Mouse (Mus musculus): Measurements from ENCODE around the gene Gabpa.
A peak's percentile ranks its signal among the peaks of the same experiment; 100 is the strongest.

Gabpa gene

DNA sequence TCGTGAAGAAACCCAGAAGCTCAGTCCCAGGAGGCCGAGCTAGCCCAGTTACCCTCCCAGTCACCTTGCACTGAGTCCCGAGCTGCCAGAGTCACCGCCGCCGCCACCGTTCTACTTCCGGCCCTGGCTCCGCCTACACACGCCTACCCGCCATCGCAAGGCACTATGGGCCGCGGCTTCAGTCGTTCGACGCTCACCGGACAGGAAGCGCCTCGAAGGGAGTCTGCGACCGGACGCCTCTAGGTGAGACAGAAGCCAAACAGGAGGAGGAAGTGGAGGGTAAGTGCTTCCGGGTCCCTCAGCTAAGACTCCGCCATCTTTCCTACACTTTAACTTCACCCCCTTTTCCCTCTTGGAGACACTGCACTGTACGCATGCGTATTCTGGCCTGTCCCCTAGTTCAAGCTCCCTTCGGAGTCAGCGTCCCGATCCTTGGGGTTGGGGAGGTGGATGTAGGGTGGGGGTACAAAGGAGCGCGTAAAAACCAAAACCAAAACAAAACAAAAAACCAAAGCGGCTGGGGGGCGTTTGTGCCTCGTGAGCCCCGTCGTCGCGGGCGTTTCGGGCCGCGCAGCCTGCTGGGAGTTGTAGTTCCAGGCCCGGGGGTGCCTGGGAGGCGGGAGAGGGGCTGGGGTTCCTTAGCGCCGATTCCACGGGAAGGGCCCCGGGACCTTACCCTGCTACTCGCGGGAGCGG is at the start of gene Gabpa:
TSS of gene Gabpa (plus strand) at position 181 of the 696 bp plus-strand sequence.
- DNase-seq: peak; percentile 87

- DNase-seq: no peak
Observed at GRCm38 (mm10) chr16:84784966-84785365, 49.8 kb upstream of the Gabpa start.

GRCm38 (mm10) chr16:84790595-84791165 is 44.0 kb upstream of the Gabpa start:
- no peak for DNase-seq

GRCm38 (mm10) chr16:84793401-84793800 is 41.3 kb upstream of the Gabpa start:
- no peak for DNase-seq

DNA sequence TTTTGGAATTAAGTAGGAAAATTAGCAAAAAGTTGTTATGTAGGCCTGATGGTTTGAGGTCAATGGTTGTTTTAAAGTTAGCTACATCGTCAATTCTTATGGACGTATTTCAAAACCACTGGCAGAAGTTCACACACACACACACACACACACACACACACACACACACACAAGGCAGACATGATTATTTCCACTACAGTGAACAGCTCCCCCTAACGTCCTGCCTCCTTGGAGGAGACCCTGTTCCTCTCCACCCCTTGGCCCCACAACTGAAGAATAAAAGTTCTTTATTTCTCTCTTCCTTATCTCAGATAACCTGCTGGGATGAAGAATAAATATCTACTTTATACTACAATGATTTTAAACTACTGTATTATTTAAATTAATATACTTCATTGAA is 39.4 kb upstream of the Gabpa start:
- DNase-seq: no peak

- DNase-seq: no peak
Observed at GRCm38 (mm10) chr16:84796678-84797077, 38.0 kb upstream of the Gabpa start.

GRCm38 (mm10) chr16:84800038-84800437 is 34.7 kb upstream of the Gabpa start:
- DNase-seq: no peak

GRCm38 (mm10) chr16:84802217-84802616 is 32.5 kb upstream of the Gabpa start:
- peak; percentile 69 for DNase-seq

DNA sequence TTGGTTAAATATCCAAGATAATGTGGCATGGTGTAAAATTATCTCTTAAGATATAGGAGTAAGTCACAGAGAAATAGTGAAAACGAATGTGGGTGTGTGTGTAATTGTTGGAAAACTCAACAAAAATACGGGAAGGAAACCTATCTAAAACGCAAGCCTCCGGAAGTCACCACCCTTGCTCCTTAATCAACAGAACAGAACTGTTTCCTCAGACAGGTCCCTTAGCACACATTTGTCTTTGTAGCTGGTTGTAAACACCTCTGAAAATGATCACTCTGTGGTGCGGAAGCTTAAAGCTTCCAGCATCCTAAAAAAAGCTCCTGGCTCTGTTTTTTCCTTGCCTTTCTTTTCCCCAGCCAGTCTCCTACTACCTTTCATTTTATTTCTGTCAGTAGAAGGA is 29.9 kb upstream of the Gabpa start:
- DNase-seq: no peak

- no peak for DNase-seq
Observed at GRCm38 (mm10) chr16:84806175-84806574, 28.6 kb upstream of the Gabpa start.

DNA sequence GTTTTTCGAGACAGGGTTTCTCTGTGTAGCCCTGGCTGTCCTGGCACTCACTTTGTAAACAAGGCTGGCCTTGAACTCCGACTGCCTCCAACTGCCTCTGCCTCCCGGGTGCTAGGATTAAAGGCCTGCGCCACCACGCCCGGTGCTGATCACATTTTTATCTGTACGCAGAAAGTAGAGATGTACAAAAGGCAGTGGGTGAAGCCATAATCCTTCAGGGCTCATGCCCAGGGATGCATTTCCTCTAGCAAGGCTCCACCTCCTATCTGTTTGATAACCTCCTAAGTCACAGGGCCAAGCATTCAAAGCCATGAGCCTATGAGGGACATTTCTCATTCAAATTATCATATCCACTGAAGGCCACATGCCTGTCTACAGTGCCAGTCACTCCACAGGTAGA is 26.9 kb upstream of the Gabpa start:
- DNase-seq: no peak

GRCm38 (mm10) chr16:84810254-84810653 is 24.5 kb upstream of the Gabpa start:
- no peak for DNase-seq

GRCm38 (mm10) chr16:84813852-84814251 is 20.9 kb upstream of the Gabpa start:
- no peak for DNase-seq

GRCm38 (mm10) chr16:84814511-84814910 is 20.2 kb upstream of the Gabpa start:
- no peak for DNase-seq

- peak; percentile 47 for DNase-seq
Observed at GRCm38 (mm10) chr16:84817423-84817822, 17.3 kb upstream of the Gabpa start.

DNA sequence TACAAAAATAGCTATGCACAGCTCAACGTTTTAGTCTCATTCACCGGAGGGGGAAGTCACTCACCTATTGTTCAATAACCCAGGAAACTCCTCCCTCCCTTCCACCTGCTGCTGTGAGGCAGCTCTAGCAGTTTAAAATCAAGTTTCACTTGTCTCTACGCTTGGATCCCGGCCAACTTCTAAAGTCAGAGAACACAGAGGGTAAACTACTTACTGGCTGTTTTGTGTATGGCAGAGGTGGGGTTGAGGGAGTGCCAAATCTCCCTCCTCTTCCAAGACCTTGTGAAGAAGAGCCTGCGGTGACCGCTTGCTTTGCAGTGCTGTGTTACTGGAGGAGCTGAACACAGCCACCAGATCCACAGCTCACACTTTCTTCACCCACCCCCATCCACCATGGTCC is 9.7 kb upstream of the Gabpa start:
- DNase-seq: peak; percentile 58

DNA sequence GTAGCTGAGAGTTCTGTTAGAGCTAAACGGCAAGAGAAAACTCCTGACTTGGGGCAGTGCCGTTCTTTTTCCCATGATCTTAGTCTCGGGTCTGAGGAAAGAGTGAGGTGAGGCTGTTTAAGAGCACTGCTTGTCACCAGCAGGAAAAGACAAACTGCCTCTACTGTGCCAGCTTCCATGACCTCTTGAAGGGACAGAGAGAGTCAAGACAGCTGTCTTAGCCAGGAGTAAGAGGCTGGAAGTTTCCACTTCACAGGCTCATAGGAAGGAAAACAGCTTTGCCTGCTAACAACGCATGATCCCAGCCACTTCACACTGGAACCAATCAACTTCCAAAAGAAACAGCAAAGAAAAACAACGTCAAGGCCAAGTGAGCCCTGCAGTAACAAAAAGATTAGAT is 3.0 kb upstream of the Gabpa start:
- DNase-seq: no peak

DNA sequence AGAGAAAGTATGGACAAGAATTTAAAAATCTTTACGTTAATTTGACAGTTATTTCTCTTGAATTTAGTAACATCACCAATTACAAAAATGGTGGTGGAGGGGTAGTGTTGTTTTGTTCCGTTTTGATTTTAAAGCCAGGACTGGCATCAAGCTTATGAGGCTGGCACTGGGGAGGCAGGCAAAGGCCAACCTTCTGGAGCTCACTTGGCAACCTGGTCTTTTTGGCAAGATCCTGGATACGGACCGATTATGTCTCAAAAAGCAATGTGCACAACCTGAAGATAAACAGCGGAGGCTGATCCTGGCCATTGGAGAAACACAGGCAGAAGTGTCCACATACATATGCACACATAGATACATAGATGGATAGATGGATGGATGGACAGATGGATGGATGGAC is 2.0 kb upstream of the Gabpa start:
- no peak for DNase-seq

- no peak for DNase-seq
Observed at GRCm38 (mm10) chr16:84834344-84834743, 381 bp upstream of the Gabpa start.

DNA sequence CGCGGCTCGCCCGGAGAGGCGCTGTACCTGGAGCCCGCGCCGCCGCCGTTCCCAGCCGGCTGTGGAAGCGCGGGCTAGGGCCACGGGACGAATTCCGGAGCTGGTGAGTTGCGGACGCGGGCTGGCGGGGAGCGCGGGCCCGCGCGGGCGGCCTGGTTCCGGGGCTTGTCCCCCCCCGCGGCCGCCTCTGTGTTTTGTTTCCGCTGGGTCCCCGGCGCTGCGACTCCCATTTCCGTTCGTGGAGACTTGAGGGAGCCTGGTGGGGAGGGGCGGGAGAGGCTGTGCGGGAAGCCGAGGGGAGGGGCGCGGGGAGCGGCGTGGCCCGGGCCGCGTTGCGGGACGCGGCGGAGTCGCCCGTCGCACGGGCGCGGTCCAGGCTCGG is 707 bp downstream of the Gabpa start, which contains the start of gene Atp5j:
TSS of gene Atp5j (minus strand) at position 185 of the 382 bp plus-strand sequence.
- peak; percentile 88 for DNase-seq

DNA sequence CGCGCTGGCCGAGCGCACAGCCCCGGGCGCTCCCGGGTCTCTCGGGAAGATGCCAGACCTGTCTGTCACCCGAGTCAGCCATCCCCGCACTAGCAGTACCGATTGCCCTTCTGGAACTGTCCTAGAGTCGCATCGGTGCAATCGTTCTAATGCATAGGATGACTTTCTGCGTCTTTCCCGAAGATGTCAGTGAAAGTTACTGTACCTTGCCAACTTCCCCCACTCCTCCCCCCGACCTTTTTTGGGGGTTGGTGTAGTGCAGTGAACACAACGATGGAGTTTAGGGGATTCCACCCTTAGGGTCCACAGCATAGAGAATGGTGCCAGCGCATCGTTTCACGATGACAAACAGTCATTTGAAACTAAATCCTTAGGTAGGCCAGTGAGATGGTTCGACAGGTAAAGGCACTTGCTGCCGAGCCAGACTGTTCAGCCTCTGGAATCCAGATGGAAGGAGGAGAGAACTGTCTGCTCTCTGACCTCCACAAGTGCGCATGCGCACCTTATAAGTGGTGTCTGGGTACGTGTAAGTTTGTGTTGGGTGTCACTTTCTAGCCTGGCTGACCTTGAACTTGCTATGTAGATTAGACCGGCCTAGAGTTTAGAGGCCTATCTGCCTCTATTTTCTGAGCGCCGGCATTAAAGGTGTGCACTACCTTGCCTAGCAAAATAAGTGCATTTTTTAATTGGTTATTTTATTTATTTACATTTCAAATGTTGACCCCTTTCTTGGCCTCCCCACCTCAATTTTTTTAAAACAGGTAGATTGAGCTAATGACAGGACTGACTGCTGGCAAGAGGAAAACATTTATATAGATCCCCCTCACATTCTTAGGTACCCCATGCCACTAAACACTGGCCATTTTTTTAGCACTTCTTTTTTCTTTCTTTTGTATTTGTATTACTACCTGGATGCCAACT is 1.4 kb downstream of the Gabpa start:
- DNase-seq: peak; percentile 19

GRCm38 (mm10) chr16:84838576-84838975 is 3.9 kb downstream of the Gabpa start:
- DNase-seq: no peak

GRCm38 (mm10) chr16:84853492-84853891 is 18.8 kb downstream of the Gabpa start:
- DNase-seq: no peak

- no peak for DNase-seq
Observed at GRCm38 (mm10) chr16:84864656-84865055, 29.9 kb downstream of the Gabpa start.
